In the genomic region with DNA sequence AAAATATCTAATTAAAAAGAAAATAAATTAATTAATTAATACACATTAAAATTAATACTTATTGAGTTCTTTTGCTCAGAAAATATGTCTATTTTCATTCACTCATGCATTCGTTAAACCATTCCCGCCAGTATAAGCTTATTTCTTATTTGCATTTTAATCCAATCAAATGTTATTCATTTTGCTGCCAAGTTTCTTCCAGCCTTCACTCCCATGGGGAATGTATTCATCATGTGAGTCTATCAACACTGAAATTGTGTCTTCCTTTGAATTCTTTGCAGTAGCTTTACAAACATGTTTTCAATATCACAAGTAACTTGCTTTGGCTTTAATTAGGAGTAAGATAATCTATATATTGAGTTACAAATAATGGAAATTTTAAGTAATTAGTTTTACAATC, we compare ENCODE assay signal across 18 mouse cellular contexts.
"Had no signal": no experiment of that assay in that cellular context is flagged by ENCODE, and none has a peak within 500 bp of the region (broad histone marks: within the 10 kb centered on the region; RNA-seq: fewer than 3 reads in every experiment).

No protein-coding gene starts in this region.

- ATAC-seq: liver, postnatal 0 days; lung, postnatal 0 days; midbrain, embryonic 15.5 days had no signal

- H3K9me3 ChIP-seq: limb, embryonic 12.5 days; limb, embryonic 15.5 days; midbrain, embryonic 15.5 days; neural tube, embryonic 13.5 days had no signal

- H3K4me2 ChIP-seq: limb, embryonic 12.5 days; limb, embryonic 15.5 days; liver, embryonic 11.5 days; lung, embryonic 14.5 days; midbrain, embryonic 15.5 days; neural tube, embryonic 13.5 days had no signal

- H3K27ac ChIP-seq: limb, embryonic 12.5 days; limb, embryonic 15.5 days; liver, embryonic 14.5 days; macrophage; midbrain, embryonic 15.5 days; neural tube, embryonic 13.5 days had no signal

- H3K27me3 ChIP-seq: limb, embryonic 12.5 days; limb, embryonic 15.5 days; midbrain, embryonic 15.5 days; neural tube, embryonic 13.5 days had no signal

- DNase-seq: kidney, adult 9 months; kidney, postnatal 14 days; kidney, postnatal 4 days; left cerebral cortex, postnatal 4 days; liver, postnatal 0 days; lung, embryonic 14.5 days; retina, postnatal 1 day; thymus, adult 18-20 months; thymus, postnatal 36 days had no signal

- H3K9ac ChIP-seq: limb, embryonic 12.5 days; limb, embryonic 15.5 days; liver, embryonic 14.5 days; liver, postnatal 0 days; lung, embryonic 14.5 days; midbrain, embryonic 15.5 days; neural tube, embryonic 13.5 days had no signal

- H3K36me3 ChIP-seq: limb, embryonic 12.5 days; limb, embryonic 15.5 days; midbrain, embryonic 15.5 days; neural tube, embryonic 13.5 days had no signal

- H3K4me3 ChIP-seq: limb, embryonic 12.5 days; limb, embryonic 15.5 days; midbrain, embryonic 15.5 days; myocyte; neural tube, embryonic 13.5 days had no signal

- H3K4me1 ChIP-seq: limb, embryonic 12.5 days; limb, embryonic 15.5 days; midbrain, embryonic 15.5 days; neural tube, embryonic 13.5 days had no signal
